Mouse (Mus musculus) gastrocnemius, adult 8-10 months (tissue): ENCODE data around the gene Cnksr3. TPM values are rescaled to one million over a fixed set of nuclear protein-coding genes. Genes with fewer than 3 reads are reported as not detected.

ENCODE experiments used
- DNase-seq, 2 experiments: peaks; one replicate each; pipeline ENCODE4 v3.0.0; 2022; ENCODE audit warnings: low spot score in 2 of 2
- total RNA-seq, 4 experiments: library from RNA; stranded (reverse); gene quantifications; 2 replicates each; pipeline ENCODE4 v1.2.4; 2022

Cnksr3 gene
- total RNA-seq, 4 experiments from 2014 or later, result 2.6 to 7.0 (median 3.5) TPM

DNA sequence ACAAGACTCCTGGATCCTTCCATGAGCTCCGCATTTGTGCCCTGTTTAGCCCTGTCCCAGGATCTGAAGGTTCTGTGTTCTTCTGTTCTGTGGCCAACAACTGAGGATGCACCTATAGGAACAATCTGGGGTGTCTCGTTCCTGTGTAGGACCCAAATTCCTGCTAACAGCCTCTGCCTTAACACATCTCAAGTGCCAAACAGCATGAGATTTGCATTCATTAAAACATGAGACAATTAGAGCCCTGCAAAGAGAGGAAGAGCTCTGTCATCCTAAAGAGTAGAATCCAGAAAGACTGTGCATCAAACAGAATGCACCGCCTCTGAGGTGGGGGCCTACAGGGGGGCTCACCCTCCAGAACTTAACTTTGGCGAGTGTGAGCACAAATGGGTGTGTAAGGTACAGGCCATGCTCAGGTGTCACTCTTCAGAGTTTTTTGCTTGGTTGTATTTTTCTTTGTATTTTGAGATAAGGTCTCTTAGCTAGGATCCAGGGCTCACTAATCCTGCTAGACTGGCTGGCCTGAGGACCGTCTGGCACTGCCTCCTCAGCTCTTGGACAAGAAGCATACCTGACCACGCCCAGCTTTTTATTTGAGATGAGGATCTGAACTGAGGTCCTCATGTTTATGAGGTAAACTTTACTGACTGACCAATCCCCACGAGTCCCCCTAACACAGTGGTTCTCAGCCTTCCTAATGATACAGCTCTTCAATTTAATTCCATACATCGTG lies 15.2 kb downstream of the Cnksr3 start:
- DNase-seq, result no peak

DNA sequence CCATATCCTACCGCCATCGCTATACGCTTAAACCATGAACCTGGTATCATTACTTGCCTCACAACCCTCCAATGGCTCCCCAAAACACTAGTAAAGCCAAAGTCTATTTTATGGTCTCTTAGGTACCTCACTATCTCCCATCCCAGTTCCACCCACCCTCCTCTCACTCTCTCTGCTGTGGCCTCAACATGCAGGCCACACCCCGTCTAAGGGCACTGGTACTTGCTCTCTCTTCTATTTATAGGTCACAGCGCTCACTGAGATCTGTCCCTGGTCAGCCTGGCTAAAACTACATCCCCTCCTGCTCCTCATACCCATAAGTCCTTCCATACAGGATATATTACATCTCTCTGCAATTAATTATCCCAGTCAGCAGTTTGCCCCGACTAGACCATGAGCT lies 16.1 kb downstream of the Cnksr3 start:
- no peak for DNase-seq

DNA sequence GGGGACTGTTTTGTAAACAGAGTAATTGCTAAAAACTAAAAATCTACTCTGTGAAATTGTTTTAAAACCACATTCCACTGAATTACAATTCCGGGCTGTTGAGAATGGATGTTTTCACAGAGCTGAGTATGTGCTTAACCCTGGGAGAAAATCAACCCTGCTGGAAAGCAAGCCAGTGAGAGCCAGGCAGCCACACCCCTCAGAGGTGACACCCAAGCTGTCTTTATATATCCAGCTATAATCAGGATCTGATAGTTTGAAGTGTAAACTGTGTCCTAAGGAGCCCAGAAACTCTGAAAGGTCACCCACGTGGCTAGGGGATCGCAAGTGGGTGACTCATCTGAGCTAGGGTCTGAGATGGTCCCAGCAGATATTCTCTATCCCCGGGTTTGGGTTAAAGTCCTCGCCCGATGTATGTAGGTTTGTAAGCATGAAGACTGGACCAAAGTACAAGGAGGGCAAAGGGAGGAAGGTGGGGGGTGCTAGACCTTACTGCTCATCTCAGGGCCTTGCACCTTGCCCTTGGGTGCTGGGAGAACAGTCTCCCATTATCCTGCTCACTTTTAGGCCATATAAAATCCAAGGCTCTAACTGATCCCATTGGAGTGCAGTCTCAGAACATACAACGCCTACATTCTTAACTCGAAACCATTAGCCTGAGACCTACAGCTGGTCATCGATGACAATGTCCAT lies 20.2 kb downstream of the Cnksr3 start:
- no peak for DNase-seq

GRCm38 (mm10) chr10:7189194-7189593 lies 22.8 kb downstream of the Cnksr3 start:
- DNase-seq, result peak in 1 of 2 experiments; percentile 7

DNA sequence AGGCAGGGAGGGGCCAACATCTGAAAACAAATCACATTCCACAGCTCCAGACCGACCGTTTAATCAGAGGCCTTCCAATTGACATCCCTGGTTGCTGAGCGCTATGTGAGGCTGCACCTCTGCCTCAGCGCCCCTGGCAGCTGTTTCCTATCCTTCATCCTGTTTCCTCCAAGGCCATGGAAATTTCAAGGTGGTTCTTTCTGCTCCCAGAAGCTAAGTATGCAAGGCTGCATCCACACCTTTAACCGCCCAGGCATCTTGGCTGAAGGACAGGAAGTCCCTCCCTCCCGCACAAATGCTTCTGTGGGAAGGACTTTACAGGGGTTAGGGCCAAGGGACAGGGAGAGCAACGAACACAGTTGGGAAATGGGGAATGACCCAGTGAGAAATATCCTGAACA lies 24.2 kb downstream of the Cnksr3 start:
- DNase-seq, result no peak

DNA sequence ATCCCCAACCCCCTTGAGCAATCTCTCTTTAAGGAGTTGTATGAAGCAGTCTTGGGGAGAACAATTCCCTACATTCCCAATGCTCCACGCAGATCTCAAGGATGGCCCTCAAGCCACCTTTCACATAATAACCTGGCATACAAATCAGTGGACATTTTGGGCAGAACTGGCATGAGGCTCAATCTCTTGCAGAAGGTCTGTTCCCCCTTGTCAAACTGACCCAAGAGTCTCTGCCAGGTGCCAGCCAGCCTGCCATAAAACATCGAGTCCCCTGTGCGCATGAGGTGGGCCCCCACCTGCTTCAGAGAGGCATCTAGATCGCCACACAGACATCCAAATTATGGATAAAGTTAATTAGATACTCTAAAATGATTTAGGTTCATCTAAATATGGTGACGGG lies 25.0 kb downstream of the Cnksr3 start:
- DNase-seq, result no peak

GRCm38 (mm10) chr10:7186018-7186417 lies 26.0 kb downstream of the Cnksr3 start:
- no peak for DNase-seq

DNA sequence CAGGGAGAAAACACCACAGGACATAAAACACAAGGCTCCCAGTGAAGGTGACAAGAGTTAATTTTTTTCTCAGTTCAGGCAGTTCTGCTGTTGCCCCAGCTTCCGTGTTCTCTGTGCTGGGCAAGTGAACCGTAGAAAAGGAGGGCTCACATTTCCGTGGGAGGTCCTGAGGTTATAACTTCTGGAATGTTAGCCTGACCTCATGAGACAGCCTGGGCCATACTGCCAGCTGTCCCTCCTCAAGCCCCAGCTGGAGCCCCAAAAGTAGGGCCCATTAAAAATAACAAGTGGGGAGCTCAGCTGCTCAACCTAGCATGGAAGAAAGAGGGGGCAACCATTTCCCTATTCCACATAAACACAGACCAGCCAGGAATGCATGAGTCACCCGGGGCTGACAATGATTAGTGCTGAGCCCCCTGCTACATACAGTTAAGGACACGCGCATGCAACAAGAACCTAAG lies 28.8 kb downstream of the Cnksr3 start:
- DNase-seq, result no peak

DNA sequence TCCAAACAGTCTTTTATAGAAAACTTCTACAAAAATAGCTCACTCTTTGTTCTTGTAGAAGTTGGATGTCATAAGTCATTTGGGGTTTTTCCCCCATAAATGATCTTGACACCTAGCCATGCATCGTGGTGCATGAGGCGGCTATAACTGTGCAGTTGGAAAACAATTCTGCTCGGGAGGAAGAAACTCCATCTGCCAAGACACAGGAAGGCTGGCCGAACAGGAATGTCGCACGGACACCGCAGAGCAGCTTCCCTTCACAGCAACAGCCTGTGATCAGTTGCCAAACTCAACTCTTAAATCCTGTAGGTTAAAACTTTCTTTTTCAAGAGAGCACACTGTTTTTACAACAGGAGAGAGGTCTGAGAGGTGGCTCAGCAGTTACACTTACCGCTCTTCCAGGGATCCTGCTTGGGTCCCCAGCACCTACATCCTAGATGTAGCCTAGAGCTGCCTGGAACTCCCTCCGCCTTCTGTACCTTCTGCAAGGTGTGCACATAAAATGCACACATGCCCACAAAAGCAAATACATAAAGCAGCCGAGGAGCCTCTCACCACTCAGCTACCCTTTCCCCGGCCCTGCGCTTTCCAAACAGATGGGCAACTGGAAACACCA lies 29.4 kb downstream of the Cnksr3 start:
- DNase-seq, result no peak

DNA sequence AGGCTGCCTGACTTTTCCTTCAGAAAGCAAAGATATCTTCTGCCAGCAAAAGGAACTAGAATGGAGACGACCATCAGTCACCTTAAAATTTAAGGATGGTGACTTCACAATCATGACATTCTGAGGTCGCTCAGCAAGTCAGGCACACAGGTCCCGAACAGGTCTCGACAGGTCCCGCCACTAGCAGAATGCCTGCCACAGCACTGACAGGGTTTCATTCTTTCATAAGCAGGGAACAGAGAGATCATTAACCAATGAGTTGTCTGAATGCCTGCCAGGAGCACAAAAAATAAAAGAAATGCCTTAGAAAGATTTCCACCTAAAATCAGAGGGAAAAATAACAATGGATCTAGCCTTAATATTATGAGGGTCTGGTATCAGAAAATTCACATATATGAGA lies 31.7 kb downstream of the Cnksr3 start:
- no peak for DNase-seq

DNA sequence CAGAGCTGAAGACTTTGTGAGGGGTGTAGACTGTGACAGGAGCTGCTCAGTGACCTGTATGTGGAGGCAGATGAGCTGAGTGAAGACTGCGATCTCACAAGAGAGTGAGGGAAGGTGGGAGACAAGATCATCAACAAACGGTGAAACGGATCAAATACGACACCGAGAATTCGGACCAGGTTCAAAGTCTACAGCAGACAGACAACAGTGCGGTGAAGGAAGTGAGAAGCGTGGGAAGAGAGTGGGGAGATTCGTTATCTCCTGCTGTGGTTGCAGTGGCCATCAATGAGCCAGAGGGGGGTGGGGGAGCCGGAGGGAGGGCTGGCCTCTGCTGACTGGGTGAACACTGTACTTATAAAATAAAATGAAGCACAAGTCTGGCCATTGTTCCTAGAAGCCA lies 33.5 kb downstream of the Cnksr3 start:
- DNase-seq, result no peak

GRCm38 (mm10) chr10:7176205-7176910 lies 35.7 kb downstream of the Cnksr3 start:
- no peak for DNase-seq

- no peak for DNase-seq
Measured at GRCm38 (mm10) chr10:7174480-7174879, 37.6 kb downstream of the Cnksr3 start.

GRCm38 (mm10) chr10:7173098-7173497 lies 38.9 kb downstream of the Cnksr3 start:
- DNase-seq, result no peak

- no peak for DNase-seq
Measured at GRCm38 (mm10) chr10:7170434-7170833, 41.6 kb downstream of the Cnksr3 start.

GRCm38 (mm10) chr10:7163031-7163430 lies 49.0 kb downstream of the Cnksr3 start:
- no peak for DNase-seq

DNA sequence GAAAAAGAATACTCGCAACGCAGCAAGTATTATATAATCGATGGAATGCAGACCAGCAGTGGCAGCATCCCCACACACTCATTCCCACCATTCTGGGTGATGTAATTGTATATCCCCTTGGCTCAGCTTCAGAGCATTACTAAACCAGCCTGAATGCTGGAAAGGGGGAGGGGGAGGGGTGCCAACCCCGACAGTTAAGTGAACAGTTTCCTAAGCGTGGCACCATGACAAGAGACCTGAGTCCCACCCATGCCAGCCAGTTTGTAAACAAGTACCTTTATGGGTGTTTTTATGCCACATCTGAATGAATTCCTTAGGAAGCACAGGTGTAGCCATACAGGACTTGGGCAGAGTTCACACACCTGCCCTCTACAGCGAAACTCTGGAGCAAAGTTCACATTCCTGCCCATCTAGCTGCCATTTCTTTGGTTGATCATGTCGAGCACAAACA lies 53.0 kb downstream of the Cnksr3 start:
- DNase-seq, result no peak

DNA sequence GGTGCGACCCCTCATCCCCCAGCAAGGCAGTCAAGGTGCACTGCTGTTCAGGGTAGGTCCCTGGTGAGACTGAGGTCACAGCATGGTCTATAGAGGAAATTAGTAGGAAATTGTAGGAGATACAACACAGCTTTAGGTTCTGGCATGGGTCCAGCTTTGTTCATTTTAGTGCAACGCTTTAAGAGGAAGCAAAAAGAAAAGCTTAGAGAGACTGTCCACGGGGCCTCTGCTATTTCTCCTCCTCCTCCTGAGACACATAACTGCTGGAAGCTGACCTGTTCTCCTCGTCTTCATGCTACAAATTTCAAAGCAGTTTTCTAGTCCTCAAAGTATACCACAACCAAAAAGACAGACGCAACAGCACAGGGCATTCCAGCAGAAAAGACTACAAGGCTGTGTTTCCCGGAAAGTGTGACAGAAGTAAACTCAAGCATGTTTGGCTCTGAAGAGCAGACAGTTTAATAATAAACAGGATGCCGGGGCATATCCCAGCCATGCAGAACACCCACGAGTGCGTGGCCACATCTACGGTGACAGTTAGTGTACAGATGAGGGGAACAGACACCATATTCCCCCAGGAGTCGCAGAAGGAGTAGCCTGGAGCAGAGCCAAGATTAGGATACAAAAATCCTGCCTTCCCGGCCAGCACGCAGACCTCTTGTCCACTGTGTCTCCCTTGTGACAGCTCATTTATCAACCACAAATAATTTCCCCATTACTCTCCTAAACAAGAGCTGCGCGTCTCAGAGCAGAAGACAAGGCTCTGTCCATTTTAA lies 53.6 kb downstream of the Cnksr3 start:
- peak in 1 of 2 experiments; percentile 16 for DNase-seq

- no peak for DNase-seq
Measured at GRCm38 (mm10) chr10:7154877-7155276, 57.2 kb downstream of the Cnksr3 start.

GRCm38 (mm10) chr10:7152926-7153325 lies 59.1 kb downstream of the Cnksr3 start:
- no peak for DNase-seq
